Comparison of ENCODE assay signal across 23 mouse cellular contexts in the genomic region with DNA sequence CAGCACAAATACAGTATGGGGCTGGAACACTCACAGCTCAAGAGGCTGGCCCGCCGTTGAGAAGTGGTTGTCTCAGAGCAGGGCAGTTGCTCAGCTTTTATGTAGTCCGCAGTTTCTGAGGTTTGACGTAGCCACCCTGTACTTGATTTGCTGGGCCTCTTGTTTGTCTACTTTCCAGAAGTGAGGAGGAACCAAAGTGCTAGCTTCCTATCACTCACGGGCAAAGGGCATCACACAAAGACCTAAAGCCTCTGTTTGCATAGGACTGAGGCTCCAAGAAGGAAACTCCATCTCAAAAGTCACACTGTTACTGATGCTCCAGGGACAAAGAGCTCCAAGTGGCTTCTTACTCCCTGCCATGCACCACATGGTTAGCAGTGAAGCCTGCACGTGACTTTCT.
"Had no signal": no experiment of that assay in that cellular context is flagged by ENCODE, and none has a peak within 500 bp of the region (broad histone marks: within the 10 kb centered on the region; RNA-seq: fewer than 3 reads in every experiment).

No protein-coding gene starts in this region.

- H3K9me3 ChIP-seq: heart, embryonic 13.5 days; heart, embryonic 15.5 days; hindbrain, embryonic 13.5 days; hindbrain, embryonic 15.5 days; limb, embryonic 13.5 days; limb, embryonic 15.5 days; liver, embryonic 12.5 days had no signal

- DNase-seq: gastrocnemius, postnatal 14 days; gastrocnemius, postnatal 36 days; heart, adult 11 months; heart, adult 2 months; heart, postnatal 14 days; heart, postnatal 36 days; kidney, adult 18-20 months; kidney, adult 8-10 months; kidney, postnatal 10 days; kidney, postnatal 36 days; layer of hippocampus, adult 9-11 months; layer of hippocampus, postnatal 36 days; left cerebral cortex, postnatal 4 days had no signal

- H3K36me3 ChIP-seq: heart, embryonic 13.5 days; heart, embryonic 15.5 days; hindbrain, embryonic 13.5 days; hindbrain, embryonic 15.5 days; limb, embryonic 13.5 days; limb, embryonic 15.5 days; liver, embryonic 12.5 days had no signal

- H3K4me3 ChIP-seq: heart, adult 2 months; heart, embryonic 13.5 days; heart, embryonic 15.5 days; hindbrain, embryonic 13.5 days; hindbrain, embryonic 15.5 days; limb, embryonic 13.5 days; limb, embryonic 15.5 days; liver, embryonic 12.5 days had no signal

- H3K27ac ChIP-seq: heart, adult 2 months; heart, embryonic 13.5 days; heart, embryonic 15.5 days; hindbrain, embryonic 13.5 days; hindbrain, embryonic 15.5 days; hindbrain, postnatal 0 days; limb, embryonic 13.5 days; limb, embryonic 15.5 days; liver, embryonic 12.5 days; liver, embryonic 14.5 days had no signal

- ATAC-seq: hindbrain, postnatal 0 days; liver, embryonic 12.5 days had no signal

- H3K4me2 ChIP-seq: heart, embryonic 11.5 days; heart, embryonic 13.5 days; heart, embryonic 15.5 days; hindbrain, embryonic 13.5 days; hindbrain, embryonic 15.5 days; limb, embryonic 13.5 days; limb, embryonic 15.5 days; liver, embryonic 12.5 days had no signal

- H3K9ac ChIP-seq: heart, embryonic 13.5 days; heart, embryonic 15.5 days; hindbrain, embryonic 13.5 days; hindbrain, embryonic 15.5 days; limb, embryonic 13.5 days; limb, embryonic 15.5 days; liver, embryonic 12.5 days; liver, embryonic 14.5 days had no signal
